Mouse (Mus musculus): Measurements from ENCODE around the gene Cd164l2.

The Cd164l2 gene

GRCm38 (mm10) chr4:133194482-133194881, 17.4 kb upstream of the Cd164l2 start:
- DNase-seq (ENCODE audit: low spot score in 2 of 2): no peak

- no peak for DNase-seq (ENCODE audit: low spot score in 2 of 2)
Measured at GRCm38 (mm10) chr4:133195014-133195413, 16.9 kb upstream of the Cd164l2 start.

GRCm38 (mm10) chr4:133196136-133196535, 15.8 kb upstream of the Cd164l2 start:
- DNase-seq (ENCODE audit: low spot score in 2 of 2): no peak

- DNase-seq (ENCODE audit: low spot score in 2 of 2): no peak
Measured at GRCm38 (mm10) chr4:133196852-133197251, 15.1 kb upstream of the Cd164l2 start.

DNA sequence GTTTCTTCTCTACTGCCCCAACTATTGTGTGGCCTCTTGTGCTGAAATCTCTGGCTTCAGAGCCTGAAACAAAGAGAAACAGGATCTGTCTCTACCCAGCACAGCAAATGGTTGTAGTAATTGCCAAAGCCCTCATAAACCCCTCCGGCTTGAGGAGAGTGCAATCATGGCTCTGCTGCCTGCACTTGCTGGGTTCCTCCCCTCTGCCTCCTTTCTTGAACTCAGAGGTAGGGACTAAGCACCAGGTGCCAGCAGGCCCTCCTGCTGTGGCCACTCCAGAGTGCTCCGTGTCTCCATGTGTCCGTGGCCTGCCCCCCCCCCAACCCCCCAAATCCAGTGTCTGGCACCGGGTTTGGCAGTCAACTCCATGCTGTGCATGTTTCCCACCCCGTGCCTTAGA, 14.6 kb upstream of the Cd164l2 start:
- DNase-seq (ENCODE audit: low spot score in 2 of 2): no peak

- DNase-seq (ENCODE audit: low spot score in 2 of 2): no peak
Measured at GRCm38 (mm10) chr4:133197801-133198286, 14.1 kb upstream of the Cd164l2 start.

DNA sequence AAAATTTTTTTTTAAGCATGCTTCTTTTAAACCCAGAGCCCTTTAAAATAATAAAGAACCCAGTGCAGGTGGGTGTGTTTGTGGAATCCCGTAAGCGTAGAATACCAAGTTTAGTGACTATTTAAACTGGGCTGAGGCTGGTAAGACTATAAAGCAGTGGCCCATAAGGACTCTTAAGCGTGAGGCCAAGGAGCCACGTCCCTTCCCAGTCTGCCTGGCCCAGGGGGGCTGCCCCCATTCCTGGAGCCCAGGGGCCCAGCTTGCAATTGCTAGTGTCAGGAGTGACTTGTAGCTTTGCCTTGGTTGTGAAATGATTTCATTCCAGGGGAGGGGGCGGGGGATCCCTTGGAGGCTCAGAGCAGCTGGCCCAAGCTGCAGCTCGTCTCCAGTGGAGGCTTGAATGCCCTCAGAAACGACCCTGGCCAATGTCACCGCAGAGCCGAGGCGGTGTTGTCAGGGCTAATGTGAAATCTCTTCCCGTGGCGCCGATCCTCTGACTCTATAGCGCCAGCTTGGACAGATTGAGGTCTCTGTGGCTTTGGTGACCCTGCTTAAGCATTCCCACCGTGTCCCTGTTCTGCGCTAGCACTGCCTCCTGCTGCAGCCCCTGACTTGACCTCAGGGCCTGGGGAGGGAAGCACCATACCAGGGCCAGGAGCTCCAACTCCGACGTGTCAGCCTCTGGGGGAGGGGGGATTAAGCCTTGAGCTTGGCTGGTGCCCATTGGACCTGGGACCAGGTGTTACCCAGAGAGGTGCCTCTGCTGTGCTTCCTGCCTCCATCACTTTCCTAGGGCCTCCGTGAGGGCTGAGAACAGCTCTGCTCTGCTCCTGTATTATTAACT, 13.4 kb upstream of the Cd164l2 start:
- DNase-seq (ENCODE audit: low spot score in 2 of 2): no peak

- no peak for DNase-seq (ENCODE audit: low spot score in 2 of 2)
Measured at GRCm38 (mm10) chr4:133199743-133200142, 12.2 kb upstream of the Cd164l2 start.

- peak in 1 of 2 experiments; percentile 43 for DNase-seq (ENCODE audit: low spot score in 2 of 2)
Measured at GRCm38 (mm10) chr4:133200343-133200742, 11.6 kb upstream of the Cd164l2 start.

DNA sequence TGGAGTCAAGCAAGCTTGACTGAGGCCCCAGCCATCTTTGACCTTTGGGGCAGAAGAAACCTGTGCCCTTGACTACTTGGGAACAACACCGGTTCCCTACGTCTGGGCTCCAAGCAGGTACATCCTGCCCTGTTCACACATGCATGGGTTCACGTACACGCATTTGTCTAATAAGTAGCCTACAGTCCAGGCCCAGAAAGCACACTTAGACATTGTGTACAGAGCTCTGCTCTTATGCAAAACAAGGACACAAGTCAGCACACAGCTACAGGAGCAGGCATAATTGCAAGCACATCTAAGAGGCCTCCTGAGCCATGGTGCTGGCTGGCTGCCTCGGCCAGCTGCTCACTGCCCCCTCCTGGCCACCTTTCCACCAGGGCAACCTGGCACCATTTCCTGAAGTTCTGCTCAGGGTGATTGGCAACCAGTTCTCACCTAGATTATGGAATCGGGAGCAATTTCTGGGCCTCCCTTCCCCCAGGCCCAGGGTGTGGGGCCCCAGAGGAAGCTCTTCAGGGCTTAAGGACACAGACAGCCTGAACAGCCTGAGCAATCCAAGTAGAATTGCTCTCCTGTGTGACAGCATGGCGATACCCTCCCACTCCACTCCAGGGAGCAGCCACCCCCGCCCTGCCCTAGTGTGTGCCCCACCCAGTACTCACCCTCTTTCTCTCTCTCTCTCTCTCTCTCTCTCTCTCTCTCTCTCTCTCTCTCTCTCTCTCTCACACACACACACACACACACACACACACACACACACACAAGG, 10.7 kb upstream of the Cd164l2 start:
- DNase-seq (ENCODE audit: low spot score in 2 of 2): peak in 1 of 2 experiments; percentile 52

DNA sequence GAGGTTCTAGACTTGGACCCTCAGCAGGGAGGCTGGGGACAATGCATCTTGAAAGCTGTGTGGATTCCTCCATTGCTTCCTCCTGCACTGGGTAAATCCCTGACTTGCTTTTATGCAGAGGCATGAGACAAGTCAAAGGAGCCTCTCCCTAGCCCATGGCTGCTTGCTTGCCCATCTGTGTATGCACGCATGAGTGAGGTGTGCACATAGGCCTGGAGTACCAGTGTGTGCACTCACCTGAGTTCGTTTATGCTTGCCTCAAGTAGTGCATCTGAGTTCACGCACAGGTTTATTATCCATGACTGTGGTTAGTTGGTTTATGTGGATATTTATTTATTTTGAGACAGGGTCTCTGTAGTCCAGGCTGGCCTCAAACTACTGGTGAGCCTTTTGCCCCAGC, 9.7 kb upstream of the Cd164l2 start:
- no peak for DNase-seq (ENCODE audit: low spot score in 2 of 2)

DNA sequence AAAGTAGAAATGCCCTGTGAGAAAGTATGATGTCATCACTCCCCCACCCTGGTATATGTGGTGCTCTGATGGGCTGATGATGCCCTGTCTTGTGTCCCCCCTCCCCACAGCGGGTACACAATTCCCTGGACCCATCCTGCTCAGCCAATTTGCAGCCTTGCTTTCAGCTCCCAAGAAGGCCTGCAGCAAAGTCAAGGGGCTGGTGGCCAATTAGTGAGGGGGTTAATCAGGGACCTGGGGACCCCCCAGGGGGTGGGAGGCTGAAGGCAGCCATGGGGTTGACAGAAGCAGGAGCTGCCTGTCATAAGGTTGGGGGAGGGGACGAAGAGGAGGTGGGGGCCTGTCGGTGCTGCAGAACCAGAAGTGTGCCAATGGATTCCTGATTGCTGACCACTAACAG, 8.3 kb upstream of the Cd164l2 start:
- DNase-seq (ENCODE audit: low spot score in 2 of 2): no peak

- no peak for DNase-seq (ENCODE audit: low spot score in 2 of 2)
Measured at GRCm38 (mm10) chr4:133204379-133204778, 7.6 kb upstream of the Cd164l2 start.

GRCm38 (mm10) chr4:133209366-133209765, 2.6 kb upstream of the Cd164l2 start:
- DNase-seq (ENCODE audit: low spot score in 2 of 2): peak in 1 of 2 experiments; percentile 58

DNA sequence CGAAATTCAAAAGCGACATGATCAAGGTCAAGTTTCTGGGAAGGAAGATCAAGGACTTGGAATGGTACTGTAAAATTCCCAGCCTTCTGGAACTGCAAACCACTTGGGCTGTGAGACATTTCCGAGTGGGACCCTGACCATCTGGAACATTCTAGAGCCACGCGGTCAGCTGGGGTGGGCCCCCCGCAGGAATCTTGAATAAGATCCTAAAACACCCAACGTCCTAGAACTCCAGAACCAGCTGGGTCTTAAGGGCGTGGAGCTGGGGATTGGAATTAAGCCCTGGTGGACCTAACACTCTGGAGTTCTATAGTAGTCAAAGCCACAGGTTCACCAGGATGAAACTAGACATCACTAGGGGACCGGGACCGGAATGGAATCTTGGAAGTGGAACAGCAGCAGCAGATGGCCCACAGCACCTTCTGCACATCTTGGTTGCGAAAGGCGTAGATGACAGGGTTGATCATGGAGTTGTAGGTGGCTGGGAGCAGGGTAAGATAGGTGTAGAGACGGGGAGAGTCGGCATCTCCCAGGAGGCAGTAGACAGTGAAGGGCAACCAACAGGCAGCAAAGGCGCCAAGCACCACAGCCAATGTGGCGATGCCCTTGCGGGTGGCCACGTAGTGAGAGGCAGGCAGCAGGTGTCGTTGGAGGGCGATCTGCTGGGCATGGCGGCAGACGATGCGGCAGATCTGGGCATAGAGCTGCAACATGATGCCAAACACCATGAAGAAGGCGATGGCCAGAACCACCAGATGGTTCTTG, 1.7 kb upstream of the Cd164l2 start:
- no peak for DNase-seq (ENCODE audit: low spot score in 2 of 2)

DNA sequence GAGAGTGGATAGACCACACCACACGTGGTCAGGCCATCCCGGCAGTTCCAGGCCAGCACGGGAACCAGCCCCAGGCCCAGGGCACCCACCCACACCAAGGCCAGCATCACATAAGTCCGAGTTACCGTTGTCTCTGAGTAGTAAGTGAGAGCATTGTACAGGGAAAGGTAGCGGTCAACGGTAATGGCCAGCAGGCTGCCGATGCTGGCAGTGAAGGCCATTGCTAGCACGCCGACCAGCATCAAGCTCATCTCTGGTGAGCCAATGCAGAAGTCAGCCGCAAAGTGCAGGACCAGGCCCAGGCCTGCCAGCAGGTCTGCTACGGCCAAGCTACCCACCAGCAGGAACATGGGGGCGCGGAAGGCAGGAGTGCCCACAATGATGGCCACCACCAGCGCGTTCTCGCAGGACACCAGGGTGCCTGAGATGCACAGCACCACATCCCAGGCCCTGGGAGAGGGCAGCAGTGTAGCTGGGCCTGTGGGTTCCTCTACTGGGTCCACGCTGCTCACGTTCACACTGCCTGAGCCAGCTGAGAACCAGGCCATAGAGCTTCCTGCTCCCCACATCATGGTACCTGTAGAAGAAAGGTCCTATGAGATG, 1.0 kb upstream of the Cd164l2 start:
- DNase-seq (ENCODE audit: low spot score in 2 of 2): no peak

DNA sequence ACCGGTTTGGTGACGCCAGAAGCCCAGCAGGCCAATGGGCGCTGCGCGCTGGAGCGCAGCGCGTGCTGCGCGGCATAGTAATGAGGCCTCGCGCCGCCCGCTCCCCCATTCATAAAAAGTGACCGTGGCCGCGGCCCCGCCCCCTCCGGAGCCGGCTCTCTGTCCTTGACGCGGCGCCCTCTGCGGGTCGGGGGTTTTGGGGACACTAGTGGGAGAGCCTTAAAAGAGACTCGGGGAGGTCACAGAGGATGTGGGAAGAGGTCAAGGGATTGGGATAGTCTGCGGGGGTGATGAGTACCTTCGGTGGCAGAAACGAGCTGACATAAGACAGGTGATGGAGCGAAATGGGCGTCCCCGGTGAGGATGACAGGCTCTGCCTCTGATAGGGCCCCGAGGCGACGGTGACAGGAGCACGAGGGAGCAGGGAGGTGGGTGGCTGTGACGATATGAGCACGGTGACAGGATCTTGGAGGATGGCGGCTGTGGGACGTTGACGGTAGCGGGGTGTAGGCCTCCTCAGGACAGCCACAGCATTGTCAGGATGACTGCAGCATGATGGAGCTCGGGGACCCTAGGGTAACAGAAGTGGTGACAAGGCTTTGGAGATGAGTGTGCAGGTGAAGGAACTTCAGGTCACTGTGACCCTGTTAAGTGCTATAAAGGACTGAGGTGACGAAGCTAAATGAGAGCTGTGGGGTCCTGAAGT, 784 bp downstream of the Cd164l2 start:
- DNase-seq (ENCODE audit: low spot score in 2 of 2): peak; percentile 66 to 80

- no peak for DNase-seq (ENCODE audit: low spot score in 2 of 2)
Measured at GRCm38 (mm10) chr4:133213268-133213590, 1.3 kb downstream of the Cd164l2 start.

- no peak for DNase-seq (ENCODE audit: low spot score in 2 of 2)
Measured at GRCm38 (mm10) chr4:133213661-133214060, 1.7 kb downstream of the Cd164l2 start.

DNA sequence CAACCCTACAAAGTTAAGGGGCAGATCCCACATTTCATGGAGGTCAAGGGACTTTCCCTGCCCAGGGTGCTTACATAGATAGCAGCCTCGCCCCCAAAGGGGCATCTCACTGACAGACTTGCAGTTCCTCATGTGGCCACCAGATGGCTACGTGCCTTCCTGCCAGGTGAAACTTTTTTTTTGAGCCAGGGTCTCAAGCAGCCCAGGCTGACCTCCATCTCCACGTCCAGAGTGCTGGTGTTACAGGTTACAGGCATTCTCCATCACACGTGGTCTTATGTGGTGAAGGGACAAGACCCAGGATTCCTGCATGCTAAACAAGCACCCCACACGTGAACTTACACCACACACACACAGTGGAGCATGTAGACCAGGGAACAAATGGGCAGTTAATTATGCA, 5.7 kb downstream of the Cd164l2 start:
- no peak for DNase-seq (ENCODE audit: low spot score in 2 of 2)

GRCm38 (mm10) chr4:133218745-133219144, 6.8 kb downstream of the Cd164l2 start:
- no peak for DNase-seq (ENCODE audit: low spot score in 2 of 2)
